Mouse (Mus musculus): ENCODE measurements around the gene Rhbdl1.

GRCm38 (mm10) chr17:25875171-25876136 lies 38.4 kb upstream of the Rhbdl1 start:
- TF ChIP-seq CTCF (IDR thresholded peaks at IDR 0.05; ENCODE audit: low read depth, low read length) (no peak), POLR2A (IDR thresholded peaks at IDR 0.05; ENCODE audit: borderline replicate concordance, low read depth, low read length) (no peak)
